Mouse (Mus musculus) lung, postnatal 25 days (tissue): ENCODE measurements around the gene Chrna7.

Experiments
- DNase-seq: peaks from one replicate; pipeline ENCODE4 v3.0.0; 2022; ENCODE audit warnings: low spot score

Chrna7 gene

DNA sequence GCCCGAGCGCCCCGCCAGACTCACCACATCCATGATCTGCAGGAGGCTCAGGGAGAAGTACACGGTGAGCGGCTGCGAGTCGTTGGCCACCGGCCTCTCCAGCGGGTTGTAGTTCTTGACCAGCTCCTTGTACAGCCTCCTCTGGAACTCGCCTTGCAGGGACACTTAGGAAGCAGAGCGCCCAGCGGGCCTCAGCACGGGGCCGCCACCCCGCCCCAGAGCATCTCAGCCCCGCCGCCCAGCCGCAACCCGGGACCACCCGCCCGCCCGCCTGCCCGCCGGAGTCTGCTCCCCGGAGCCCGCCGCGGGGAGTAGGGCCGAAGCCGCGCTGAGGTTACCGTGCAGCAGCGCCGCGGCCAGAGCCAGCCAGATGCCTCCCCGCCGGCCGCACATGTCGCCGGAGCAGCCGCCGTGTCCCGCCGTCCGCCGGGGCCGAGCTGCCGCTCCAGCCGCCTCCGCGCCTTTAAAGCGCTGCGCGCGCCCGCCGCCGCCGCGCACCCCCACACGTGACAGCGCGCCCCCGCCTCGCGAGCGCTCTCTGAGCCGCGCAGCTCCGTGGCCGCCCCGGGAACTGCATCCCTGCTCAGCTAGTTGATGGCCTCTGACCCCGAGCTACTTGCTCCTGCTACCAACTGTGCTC is at the start of gene Chrna7:
Gene Chrna7 (minus strand): TSS at position 486 of the 640 bp plus-strand sequence.
- peak; percentile 49 for DNase-seq

DNA sequence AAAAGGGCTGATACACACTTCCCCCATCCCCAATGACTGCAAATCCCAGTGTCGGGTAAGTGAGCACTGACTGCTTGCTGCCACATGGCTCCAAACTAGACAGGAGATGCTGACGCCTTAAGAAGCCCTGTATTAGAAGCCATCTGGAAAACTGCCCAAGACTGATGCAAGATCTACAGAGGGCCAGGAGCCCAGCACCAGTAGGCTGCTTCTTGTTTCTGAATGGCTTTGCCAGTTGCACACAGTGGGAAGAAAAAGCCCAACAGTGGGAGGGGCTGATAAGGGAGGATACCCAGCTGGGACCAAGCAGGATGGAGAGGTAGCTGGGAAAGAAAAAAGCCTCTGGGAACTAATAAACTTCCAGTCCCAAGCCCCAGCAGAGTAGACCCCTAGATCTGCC is 37.0 kb upstream of the Chrna7 start:
- no peak for DNase-seq

DNA sequence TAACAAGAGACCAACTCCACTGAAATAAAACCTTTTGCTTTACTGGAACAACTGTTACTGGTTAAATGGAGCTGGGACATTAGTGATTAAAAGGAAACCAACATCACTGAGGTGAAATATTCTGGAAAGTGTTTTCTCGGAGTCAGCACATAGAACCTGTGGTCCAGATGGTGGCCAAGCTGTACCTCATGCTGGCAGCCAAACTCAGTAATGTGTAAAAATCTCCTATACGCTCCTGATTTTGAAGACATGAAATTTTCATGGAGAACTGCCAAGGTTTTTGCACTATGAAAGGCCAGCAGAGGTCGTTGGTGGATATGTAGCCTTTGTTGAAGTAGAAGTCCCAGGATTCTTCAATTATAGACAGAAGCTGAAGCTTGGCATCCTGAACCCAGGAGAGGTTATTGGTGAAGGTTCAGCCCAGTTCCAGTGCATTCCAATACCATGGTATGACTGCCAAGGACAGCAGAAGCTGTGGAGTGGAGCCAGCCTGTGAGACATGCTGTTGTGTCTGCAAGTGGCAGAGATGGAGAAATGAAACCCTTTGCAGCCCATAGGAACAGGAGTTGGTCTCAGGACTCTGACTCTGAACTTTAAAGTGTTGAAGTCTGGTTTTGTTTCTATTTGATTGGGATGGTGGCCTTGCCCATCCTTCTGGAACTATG is 25.6 kb upstream of the Chrna7 start:
- DNase-seq: no peak

DNA sequence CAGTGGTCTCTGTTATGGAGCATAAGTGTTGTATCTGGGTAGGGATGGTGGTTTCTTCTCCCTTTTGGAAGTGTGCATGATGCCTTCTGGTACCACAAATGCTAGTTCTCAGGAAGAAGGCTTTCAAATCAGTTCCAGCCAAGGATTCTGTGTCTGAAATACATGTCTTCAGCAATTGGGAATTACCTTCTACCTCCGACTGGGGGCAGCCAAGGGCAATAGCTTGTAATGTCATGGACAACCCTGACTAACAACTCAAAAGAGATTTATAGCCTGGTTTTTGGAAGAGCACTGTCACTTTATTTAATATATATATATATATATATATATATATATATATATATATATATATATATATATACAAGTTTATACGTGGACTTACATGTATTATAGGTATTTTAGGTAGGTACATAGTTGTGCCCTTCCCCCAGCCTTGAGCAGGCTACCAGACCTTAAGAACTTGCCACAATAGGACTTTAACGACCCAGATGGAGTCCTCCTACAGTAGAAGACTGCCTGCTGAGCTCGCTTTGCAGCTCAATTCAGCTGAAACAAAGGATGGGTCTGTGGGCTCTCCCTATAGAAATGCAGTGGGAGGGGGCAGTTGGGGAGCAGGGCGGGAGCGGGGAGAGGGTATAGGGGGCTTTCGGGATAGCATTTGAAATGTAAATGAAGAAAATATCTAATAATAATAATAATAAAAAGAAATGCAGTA is 12.9 kb upstream of the Chrna7 start:
- DNase-seq: no peak

DNA sequence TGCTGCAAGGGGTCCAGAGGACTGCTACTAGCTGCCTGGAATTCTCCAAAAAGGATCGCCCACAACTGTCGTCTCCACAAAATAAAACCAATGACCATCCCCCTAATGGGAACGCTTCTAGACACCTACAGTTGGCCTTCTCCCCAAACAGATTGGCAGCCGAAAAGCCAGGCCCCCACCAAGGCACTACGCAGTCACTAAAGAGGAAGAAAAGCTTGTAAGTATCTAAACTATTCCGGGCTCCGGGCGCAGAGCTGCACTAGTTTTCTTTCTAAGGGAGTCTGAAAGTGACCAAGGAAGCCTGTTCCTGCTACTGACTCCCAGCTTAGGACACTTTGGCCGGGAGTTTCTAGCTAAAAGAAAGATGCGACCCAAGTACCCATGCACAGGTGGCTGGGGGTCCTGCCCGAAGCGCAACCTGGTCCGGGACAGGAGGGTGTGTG is 707 bp downstream of the Chrna7 start:
- DNase-seq: no peak

DNA sequence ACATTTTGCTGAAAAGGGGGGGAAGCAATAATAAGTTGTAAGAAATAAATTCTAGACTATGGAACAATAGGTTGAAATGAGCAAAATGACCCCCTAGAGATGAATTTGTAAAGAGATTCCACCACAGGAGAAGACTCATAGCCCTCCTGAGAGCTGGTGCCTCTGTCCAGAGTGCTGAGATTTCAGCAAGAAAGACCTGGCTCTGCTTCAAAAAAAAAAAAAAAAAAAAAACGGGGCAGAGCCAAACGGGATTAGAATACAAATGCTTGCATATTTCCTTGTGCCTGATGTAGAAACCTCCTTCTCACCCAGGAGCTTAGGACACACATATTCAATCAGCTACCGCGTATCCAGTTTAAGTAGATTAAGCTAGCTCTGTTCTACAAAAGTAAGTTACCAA is 2.9 kb downstream of the Chrna7 start:
- DNase-seq: no peak

DNA sequence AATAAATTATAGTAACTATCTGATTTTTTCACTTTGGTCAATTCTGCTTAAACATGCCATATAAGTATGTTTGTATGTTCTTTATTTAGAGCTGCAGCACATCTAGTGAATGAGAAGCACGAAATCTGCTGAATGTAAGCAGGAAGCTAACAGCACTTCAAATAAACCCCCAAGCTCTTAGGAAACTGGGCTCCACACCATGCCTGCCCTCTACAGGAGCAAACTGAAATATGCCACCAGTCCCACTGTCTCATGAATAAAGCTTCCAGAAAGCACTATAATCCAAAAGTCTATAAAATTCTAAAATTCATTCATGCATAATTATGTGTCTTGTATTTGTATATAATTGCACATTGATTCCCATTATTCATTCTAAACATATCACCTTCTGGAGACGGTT is 5.2 kb downstream of the Chrna7 start:
- no peak for DNase-seq

DNA sequence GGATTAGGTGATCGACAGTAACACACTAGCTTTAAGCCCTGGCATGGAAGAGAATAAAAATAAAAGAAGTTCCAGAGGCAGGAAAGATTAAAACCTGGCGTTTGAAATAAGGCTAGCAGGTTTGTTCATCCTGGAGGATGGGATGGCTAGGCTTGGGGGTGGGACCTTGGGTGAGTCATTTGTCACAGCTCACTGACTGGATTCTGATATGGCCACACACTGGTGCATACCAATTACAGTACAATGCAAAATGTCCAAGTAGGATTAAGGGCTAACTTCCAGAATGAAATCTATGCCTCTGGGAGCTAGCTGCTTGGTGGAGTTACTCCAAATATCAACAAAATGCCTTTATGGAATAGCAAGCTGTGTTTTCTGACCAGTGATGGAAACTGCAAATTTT is 16.8 kb downstream of the Chrna7 start:
- DNase-seq: no peak

DNA sequence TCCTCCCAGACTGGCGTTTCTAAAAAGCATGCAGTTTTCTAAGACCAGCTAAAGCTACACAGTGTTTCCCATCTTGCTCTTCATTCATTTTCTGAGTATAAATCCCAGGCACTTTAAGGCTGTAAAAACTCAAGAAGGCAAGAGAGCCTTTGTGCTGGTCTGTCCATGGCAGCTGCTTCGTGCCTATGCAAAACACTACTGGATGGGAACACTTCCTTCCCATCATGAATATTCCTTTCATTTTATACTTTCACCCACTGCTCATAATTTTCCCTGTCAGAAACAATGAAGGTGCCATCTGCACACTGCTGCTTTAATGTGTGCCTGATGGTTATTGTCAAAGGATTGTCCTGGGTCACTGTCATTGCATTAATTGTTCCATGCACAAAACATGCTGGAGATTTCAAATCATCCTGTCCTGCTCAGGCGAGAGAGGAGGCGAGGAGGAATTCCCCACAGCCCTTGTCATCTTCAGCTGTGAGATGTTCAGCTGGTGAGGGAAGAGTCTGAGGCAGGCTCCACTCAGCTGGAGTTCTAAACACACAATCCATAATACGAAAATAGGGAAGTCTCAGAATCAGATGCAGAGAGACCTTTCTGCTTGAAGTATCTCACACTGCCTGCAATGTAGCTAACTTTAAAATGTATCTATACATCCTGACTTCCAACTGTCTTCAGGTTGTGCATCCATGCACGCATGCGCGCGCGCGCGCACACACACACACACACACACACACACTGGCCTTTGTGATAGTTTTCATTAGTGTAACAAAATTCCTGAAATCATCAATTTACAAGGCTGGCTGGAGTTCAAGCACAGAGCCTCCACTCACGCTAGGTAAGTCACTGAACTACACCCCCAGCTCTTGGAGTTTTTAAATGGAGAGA is 22.5 kb downstream of the Chrna7 start:
- no peak for DNase-seq

DNA sequence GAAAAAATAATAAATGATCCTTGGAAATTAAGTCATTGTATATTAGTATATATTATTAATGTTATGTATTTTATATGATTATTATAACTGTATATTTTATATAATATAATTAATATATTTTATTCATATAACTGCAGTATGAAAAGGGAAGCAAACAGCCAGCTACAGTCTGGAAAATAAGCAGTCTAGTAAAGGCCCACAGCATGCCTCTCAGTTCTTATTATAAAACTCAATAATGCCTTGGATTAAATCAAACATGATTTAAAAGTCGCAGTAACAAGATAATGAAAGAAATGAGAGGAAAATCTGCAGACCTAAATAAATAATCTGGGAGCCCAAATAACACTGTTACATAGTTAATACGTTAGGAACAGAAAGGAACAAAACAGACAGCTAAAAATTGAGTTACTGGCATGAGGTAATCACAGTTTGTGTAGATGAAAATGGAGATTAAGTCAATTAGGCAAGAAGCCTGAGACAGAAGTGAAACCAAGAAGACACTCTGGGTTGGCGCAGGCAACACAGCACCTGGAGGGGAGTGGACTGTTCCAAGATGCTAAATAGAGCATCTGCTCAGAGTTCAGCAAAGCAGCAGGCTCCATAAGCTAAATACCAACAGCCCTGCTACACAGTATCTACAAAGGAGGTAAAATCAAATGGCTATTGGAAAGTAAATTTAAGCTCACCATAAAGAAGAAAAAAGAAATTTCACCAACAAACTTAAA is 42.1 kb downstream of the Chrna7 start:
- DNase-seq: no peak

DNA sequence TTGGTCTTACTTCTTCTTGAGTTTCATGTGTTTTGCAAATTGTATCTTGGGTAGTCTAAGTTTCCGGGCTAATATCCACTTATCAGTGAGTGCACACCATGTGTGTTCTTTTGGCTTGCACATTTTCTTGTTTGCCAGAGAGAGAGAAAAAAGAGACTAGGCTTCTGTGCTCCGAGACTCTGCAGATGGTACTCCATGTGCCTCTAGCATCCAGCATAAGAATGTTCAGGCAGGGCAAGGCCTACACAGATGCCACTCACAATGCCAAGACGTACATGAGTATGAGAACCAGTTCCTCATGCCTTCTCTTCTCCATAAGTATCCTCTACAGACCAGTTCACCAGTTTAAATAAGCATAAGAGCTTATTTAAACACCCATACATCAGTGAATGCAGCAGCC is 47.8 kb downstream of the Chrna7 start:
- DNase-seq: no peak

DNA sequence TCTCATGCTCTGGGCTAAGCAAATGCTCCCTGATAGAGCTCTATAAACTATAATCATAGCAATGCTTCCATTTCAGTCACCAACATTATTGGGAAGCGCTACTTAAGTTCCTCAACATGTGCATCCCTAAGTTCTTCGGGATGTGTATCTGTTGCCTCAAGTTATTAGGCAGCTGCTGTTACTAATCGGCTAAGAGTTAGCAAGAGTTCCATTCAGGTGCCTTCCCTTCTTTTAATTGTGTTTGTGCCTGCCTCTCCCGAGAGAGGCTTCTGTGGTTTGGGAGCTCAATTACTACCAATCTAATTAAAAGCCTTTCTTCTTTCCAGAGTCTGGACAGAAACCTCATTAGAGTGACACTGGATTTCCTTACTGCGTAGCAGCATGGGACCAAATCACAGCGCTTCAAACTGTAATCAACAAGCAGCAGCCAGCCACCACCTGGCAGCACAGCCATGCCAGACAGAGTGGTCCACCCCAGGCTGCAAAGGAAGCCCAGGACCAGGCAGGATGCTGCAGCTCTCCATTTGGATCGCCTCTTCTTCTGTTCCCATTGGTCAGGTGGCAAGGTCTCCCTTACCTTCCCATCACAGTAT is 50.0 kb downstream of the Chrna7 start:
- no peak for DNase-seq

DNA sequence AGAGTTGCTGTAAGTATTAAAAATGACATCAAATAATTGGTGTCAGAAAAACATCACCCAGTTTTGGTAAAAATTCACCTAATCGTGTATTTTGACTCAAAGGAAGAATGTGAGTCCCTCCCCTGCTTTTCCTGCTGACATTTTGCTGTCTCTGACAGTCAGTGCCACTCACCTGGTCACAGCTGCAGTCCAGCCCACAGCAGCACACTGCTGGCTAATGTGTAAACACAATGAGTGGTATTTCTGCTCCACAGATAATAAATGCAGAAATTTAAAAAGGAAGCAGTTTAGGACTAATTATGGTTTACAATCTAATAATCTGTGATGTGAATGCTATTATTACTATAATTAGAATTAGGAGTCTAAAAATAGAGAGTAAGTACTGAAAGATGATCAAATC is 59.1 kb downstream of the Chrna7 start:
- no peak for DNase-seq

DNA sequence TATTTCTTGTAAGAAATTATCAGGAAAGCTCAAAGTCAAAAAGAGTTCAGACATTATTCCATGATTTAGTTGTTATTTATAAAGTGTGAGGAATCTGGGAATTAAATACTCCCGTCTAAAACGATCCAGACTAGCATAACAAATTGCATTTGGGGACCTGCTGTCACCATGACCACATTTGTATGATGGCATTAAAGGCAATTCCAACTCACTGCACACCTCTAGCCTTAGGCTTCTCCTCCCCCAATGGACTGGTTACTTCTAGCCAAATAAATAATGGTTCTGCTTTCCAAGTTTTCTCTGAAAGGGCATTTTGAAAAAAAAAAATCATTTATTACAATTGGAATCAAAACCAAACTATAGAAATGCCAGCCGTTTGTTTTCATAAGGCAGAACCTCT is 63.6 kb downstream of the Chrna7 start:
- no peak for DNase-seq

DNA sequence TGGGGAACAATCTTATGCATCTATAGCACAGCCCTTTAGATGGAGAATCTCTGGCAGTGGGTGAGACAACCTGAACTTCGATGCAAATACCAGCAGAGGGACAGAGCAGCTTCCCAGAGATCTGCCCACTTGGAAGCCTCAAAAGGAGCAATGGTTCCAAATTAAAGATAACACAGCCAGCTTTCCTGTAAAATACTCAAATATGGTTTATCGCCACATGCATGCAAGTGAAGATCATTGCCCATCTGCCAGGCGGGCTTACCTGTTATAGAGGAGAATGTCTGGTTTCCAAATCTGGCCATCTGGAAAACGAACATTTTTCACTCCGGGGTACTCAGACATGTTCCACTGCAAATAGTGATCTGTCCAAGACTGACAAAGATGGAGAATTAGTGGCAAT is 64.0 kb downstream of the Chrna7 start:
- no peak for DNase-seq

DNA sequence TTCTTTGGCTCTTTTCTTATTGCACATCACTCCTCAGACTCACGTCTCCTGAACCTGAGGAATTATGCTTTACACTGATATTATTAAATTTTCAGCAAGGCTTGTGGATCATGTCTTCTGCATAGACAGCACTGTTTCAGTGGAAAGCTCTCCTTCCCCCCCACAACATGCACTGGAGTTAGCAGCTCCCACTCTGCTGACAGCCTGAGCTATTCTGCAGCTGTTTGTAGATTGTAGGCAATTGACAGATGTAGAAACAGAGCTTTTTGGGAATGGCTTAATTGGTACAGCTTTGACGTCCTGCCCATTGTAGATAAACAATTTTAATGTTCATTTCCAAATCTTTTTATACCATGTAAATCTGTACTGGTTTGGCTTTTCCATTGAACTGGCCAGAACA is 89.8 kb downstream of the Chrna7 start:
- DNase-seq: no peak

DNA sequence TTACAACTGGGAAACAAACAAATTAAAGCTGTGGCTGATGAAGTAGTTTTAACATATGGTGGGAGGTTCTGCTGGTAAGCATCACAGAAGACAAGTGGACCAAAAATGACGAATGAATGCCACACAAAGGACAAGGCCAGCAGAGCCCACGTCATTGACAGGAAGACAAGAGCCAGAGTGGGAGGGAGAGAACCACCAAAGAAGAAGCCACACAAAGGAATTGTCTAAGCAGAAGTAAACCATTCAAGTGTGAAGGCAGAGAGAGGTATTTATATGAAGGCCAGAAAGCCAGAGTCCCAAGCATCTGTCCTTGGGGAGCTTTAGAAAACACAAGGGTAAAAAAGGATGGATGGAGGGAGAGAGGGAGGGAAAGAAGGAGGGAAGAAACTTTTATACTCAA is 98.7 kb downstream of the Chrna7 start:
- no peak for DNase-seq

DNA sequence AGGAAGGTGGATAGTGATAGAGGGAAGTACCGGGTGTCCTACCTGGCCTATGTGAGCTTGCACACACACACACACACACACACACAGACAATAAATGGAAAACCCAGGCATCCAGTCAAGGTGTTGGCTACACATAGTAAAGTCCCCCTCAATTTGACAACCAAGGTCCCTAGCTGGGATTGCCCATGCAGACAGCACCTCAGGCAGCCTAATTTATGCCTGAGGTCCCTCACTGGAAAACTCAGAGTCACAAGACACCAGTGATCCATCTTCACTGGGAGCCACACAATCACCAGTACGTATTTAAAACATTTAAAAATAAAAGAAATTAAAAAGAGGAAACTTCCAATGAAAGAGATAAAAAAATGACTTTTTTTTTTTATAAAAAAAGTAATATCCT is 99.1 kb downstream of the Chrna7 start:
- no peak for DNase-seq

DNA sequence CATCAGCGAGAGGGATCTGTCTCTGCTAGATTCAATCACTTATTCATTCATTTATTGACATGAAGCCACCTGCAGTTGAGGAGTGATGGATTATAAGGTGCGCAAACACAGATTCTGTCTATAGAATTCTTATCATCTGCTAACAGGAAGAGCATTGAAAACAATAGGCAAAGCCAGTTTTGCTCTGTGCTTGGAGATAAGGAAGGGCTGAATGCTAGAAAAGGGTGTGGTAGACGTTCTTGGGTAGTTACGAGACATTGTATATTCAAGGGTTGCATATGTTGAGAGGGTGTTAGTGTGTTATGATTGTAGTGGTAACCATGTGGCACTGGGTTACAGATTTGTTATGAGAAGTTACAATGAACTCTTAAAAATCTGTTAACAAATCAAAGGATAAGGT is 103.0 kb downstream of the Chrna7 start:
- no peak for DNase-seq

DNA sequence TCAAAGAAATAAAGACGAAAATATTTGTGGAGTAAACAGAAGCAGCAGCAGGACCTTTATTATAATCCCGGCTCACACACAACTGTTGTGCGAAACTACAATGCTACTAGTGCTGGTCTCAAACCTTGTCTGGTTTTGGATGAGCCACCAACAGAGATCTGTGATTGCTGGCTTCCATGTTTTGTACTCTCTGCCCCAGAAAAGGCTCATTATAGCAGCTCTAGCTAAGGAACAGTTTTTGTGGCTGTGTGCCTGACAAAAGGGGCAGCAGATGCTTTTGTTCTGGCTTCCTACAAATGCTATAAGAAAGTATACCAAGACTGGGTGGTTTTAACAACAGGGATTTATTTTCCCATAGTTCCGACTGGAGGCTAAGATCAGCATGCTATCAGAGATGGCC is 126.4 kb downstream of the Chrna7 start:
- DNase-seq: no peak

DNA sequence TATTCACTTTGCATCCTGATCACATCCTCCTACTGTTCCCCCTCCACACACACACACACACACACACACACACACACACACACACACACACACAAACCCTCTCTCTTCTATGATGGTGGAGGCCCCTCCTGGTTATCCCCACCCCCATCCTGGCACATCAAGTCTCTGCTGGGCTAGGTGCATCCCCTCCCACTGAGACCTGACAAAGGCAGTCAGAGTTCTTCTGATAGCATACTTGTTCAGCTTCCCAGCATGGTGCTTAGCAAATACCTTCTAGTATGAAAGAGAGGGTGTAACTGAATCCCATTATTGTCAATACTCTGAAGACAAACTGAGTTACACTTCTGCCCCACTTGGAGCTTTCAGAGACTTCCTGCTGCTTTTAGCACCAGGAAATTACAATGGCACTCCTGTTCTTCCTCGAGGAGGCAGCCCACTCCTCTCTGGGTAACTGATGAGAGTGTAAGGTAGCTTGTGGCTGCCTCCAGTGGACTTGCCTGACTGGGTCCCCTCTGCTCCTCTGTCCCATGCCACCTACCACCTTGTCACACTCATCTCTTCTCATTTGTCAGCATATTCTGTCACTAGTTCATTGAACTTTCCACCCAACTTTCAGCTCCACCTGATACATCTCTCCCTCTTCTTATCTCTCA is 127.9 kb downstream of the Chrna7 start:
- DNase-seq: no peak
